Mouse (Mus musculus): ENCODE measurements at regions not wholly inside any gene's neighbourhood (a gene's known extent, or its start where the extent isn't known, plus 50 kb on each side); places are given as distances from the start of the nearest gene placed in this dataset.

GRCm38 (mm10) chr2:133724757-133725156, 172.8 kb downstream of the Bmp2 start:
- TF ChIP-seq CTCF (IDR thresholded peaks at IDR 0.05; ENCODE audit: extremely low read depth, insufficient read length, insufficient replicate concordance, low read depth, low read length) = no peak
- no peak for TF ChIP-seq POLR2A (IDR thresholded peaks at IDR 0.05; ENCODE audit: low read depth, low read length)
